Mouse (Mus musculus) E14TG2a.4 (cell line): ENCODE results near the gene Crkl.

Experiments used
- H3K27me3 ChIP-seq: 2 replicates; pipeline ENCODE4 v1.6.1; 2014; ENCODE audit warnings: low read length, control low read depth; ENCODE audit not compliant: insufficient read depth
- H3K36me3 ChIP-seq: 2 replicates; pipeline ENCODE4 v1.6.1; 2014; ENCODE audit warnings: low read length, control low read depth; ENCODE audit not compliant: insufficient read depth
- H3K4me1 ChIP-seq: replicated peaks from 2 replicates; pipeline ENCODE4 v1.6.1; 2014; ENCODE audit warnings: low read depth, low read length, control low read depth
- H3K4me3 ChIP-seq: replicated peaks from 2 replicates; pipeline ENCODE4 v1.5.1; 2014; ENCODE audit warnings: mild to moderate bottlenecking, low read length
- H3K9me3 ChIP-seq: 2 replicates; pipeline ENCODE4 v1.6.1; 2014; ENCODE audit warnings: low read length, control low read depth
- CTCF ChIP-seq: conservative IDR thresholded peaks from 2 replicates; pipeline ENCODE4 v1.5.1; 2014; ENCODE audit warnings: low read length
- NANOG ChIP-seq: IDR thresholded peaks from 2 replicates; pipeline ENCODE4 v1.6.1; 2014; ENCODE audit warnings: borderline replicate concordance, low read length, mixed read lengths
- POU5F1 ChIP-seq: IDR thresholded peaks from 2 replicates; pipeline ENCODE4 v1.6.1; 2014; ENCODE audit warnings: low read length, borderline replicate concordance

Crkl gene

DNA sequence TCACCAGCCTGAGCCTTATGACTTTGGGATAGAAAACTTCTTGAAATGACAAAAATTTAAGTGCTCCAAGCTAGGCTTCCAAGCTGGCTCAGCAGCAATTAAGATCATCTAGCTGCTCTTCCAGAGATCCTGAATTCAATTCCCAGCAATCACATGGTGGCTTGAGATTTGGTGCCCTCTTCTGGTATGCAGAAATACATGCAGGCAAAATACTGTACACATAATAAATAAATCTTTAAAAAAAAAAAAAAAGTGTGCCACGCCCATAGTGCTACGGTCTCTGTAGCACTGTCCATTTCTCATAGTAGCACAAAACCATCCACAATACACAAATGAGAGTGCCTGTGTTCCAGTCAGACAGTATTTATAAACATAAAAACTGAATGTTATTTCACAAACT, 19.2 kb upstream of the Crkl start:
- no peak for TF ChIP-seq NANOG
- peak; percentile 57 for TF ChIP-seq CTCF
- TF ChIP-seq POU5F1 = no peak
- Histone ChIP-seq H3K36me3 (peaks cover 16% of the 10 kb centered on the region), H3K4me1 (peaks cover 9% of the 10 kb centered on the region; the same call in 1 of the 2 replicates), H3K9me3 (no peaks in the 10 kb centered on the region), H3K4me3 (no peak overlapping the region), H3K27me3 (no peaks in the 10 kb centered on the region)

DNA sequence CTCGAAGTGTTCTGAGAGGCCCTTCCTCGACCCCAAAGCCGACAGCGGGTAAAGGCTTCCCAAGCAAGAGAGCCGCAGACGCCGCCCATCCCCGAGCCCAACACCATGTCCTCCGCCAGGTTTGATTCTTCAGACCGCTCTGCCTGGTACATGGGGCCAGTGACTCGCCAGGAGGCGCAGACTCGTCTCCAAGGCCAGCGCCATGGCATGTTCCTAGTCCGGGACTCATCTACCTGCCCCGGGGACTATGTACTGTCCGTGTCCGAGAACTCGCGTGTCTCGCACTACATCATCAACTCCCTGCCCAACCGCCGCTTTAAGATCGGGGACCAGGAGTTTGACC, 557 bp downstream of the Crkl start:
- peaks cover 34% of the 10 kb centered on the region for H3K36me3 ChIP-seq
- peaks cover 10% of the 10 kb centered on the region for H3K9me3 ChIP-seq
- TF ChIP-seq NANOG = no peak
- no peak for TF ChIP-seq POU5F1
- TF ChIP-seq CTCF = no peak
- H3K27me3 ChIP-seq = no peaks in the 10 kb centered on the region
- H3K4me3 ChIP-seq = peak overlapping the region; percentile 99
- H3K4me1 ChIP-seq = peaks cover 51% of the 10 kb centered on the region

- peaks cover 78% of the 10 kb centered on the region for H3K36me3 ChIP-seq
- peak overlapping the region; percentile 46 for H3K4me3 ChIP-seq
- H3K9me3 ChIP-seq = no peaks in the 10 kb centered on the region
- H3K4me1 ChIP-seq = peaks cover 88% of the 10 kb centered on the region
- TF ChIP-seq NANOG (0 out of 2 replicates have a peak, but pooled peaks have one; percentile 41), CTCF (no peak), POU5F1 (no peak)
- no peaks in the 10 kb centered on the region for H3K27me3 ChIP-seq
Observed at GRCm38 (mm10) chr16:17456901-17457300, 5.1 kb downstream of the Crkl start.

GRCm38 (mm10) chr16:17460254-17460653, 8.5 kb downstream of the Crkl start:
- Histone ChIP-seq H3K9me3 (no peaks in the 10 kb centered on the region), H3K36me3 (peaks cover 87% of the 10 kb centered on the region), H3K27me3 (no peaks in the 10 kb centered on the region), H3K4me3 (no peak overlapping the region), H3K4me1 (peaks cover 74% of the 10 kb centered on the region)
- TF ChIP-seq NANOG (no peak), CTCF (peak; percentile 56)

DNA sequence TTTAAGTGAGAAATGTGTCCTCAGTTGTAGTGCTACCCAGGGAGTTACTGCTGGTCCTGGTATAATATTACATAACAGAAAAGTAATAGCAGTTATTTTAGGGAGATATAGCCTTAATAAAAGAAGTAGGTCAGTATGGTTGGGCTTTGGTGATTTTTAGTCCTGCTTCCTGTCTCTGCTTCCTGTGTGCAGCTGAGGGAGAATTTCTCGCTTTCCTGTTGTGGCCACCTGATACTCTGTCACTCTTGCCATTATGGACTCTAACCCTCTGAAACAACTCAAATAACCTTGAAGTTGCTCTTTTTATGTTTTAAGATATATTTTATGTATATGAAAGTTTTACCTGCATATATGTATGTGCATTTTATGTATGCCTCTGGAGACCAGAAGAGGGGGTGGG, 9.8 kb downstream of the Crkl start:
- TF ChIP-seq POU5F1 = no peak
- TF ChIP-seq CTCF = no peak
- no peak for TF ChIP-seq NANOG

GRCm38 (mm10) chr16:17463184-17463583, 11.4 kb downstream of the Crkl start:
- H3K4me1 ChIP-seq = peaks cover 58% of the 10 kb centered on the region
- no peaks in the 10 kb centered on the region for H3K27me3 ChIP-seq
- peaks cover 72% of the 10 kb centered on the region for H3K36me3 ChIP-seq
- TF ChIP-seq POU5F1 = no peak
- TF ChIP-seq CTCF = no peak
- no peak for TF ChIP-seq NANOG
- H3K4me3 ChIP-seq = no peak overlapping the region
- no peaks in the 10 kb centered on the region for H3K9me3 ChIP-seq

More for the DNA sequence above, 9.8 kb downstream of the Crkl start:
- Histone ChIP-seq H3K27me3 (no peaks in the 10 kb centered on the region), H3K9me3 (no peaks in the 10 kb centered on the region), H3K4me1 (peaks cover 65% of the 10 kb centered on the region), H3K36me3 (peaks cover 76% of the 10 kb centered on the region), H3K4me3 (no peak overlapping the region)

- H3K4me1 ChIP-seq = peaks cover 29% of the 10 kb centered on the region
- no peaks in the 10 kb centered on the region for H3K9me3 ChIP-seq
- no peaks in the 10 kb centered on the region for H3K27me3 ChIP-seq
- TF ChIP-seq CTCF (0 out of 2 replicates have a peak, but pooled peaks have one; percentile 2), NANOG (no peak)
- no peak overlapping the region for H3K4me3 ChIP-seq
- H3K36me3 ChIP-seq = peaks cover 75% of the 10 kb centered on the region
Observed at GRCm38 (mm10) chr16:17466875-17467663, 15.3 kb downstream of the Crkl start.

DNA sequence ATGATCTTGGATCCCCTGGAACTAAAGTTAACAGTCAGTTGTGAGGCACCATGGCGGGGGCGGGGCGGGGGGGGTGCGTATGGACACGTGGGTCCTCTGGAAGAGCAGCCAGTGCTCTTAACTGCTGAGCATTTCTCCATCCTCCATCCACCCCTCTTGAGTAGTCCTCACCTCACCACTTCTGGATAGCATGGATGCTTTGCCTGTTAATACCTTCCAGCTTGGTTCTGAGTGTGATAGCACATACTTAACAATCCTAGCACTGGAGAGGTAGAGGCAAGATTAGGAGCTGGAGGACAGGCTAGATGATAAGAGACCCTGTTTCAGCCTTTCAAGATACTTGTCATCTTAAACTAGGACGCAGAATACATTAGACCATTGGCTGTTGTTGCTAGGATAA, 20.7 kb downstream of the Crkl start:
- peaks cover 83% of the 10 kb centered on the region for H3K36me3 ChIP-seq
- TF ChIP-seq POU5F1 (no peak), CTCF (no peak), NANOG (no peak)
- no peaks in the 10 kb centered on the region for H3K27me3 ChIP-seq

DNA sequence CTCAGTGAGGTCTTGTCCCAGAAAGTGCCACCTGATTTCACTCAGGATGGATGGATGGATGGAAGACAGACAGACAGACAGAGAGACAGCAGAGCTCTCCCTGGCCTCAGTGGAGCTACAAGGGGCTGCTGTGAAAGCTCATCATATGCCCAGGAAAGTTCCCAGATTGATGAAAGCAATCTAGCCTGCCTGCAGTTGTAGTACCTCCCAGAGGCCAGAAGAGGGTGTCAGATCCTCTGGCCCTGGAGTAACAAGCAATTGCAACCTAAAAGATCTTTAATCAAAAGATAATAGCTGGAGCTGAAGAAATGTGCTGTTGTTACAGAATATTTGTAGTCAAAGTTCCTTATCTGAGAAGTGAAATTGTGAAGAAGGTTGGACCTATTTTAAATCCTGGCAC, 22.3 kb downstream of the Crkl start:
- no peaks in the 10 kb centered on the region for H3K9me3 ChIP-seq
- TF ChIP-seq NANOG = no peak
- no peak for TF ChIP-seq POU5F1
- TF ChIP-seq CTCF = peak; percentile 99
- peaks cover 70% of the 10 kb centered on the region for H3K36me3 ChIP-seq
- H3K27me3 ChIP-seq = no peaks in the 10 kb centered on the region
- H3K4me1 ChIP-seq = peaks cover 55% of the 10 kb centered on the region
- no peak overlapping the region for H3K4me3 ChIP-seq

More for the DNA sequence above, 20.7 kb downstream of the Crkl start:
- H3K9me3 ChIP-seq = no peaks in the 10 kb centered on the region
- H3K4me3 ChIP-seq = no peak overlapping the region
- H3K4me1 ChIP-seq = peaks cover 41% of the 10 kb centered on the region
